Mouse (Mus musculus) stomach, embryonic 16.5 days (tissue): ENCODE data around the gene Nme7. TPM values are rescaled to one million over a fixed set of nuclear protein-coding genes. Genes with fewer than 3 reads are reported as not detected.

Experiments used
- ATAC-seq: fragments of 200-750 bp; cut with Nextera tagmentation; 2 replicates; pipeline ENCODE4 v1.8.0; 2017; ENCODE audit warnings: moderate number of reproducible peaks, moderate TSS enrichment; ENCODE audit not compliant: insufficient read depth, low FRiP score
- H3K27ac ChIP-seq: fragments of 300-500 bp; sonication (generic); 2 replicates; pipeline ENCODE4 v1.5.1; 2014; ENCODE audit warnings: low read length
- H3K27me3 ChIP-seq: fragments of 300-500 bp; sonication (generic); 2 replicates; pipeline ENCODE4 v1.6.1; 2014; ENCODE audit warnings: low read length, control low read depth, mixed read lengths; ENCODE audit not compliant: control insufficient read depth, insufficient read depth
- H3K36me3 ChIP-seq: fragments of 300-500 bp; sonication (generic); 2 replicates; pipeline ENCODE4 v1.6.1; 2014; ENCODE audit warnings: low read length; ENCODE audit not compliant: control insufficient read depth, insufficient read depth
- H3K4me1 ChIP-seq: fragments of 300-500 bp; sonication (generic); 2 replicates; pipeline ENCODE4 v1.6.1; 2014; ENCODE audit warnings: low read length, control low read depth, mixed read lengths; ENCODE audit not compliant: control insufficient read depth, insufficient read depth
- H3K4me2 ChIP-seq: fragments of 300-500 bp; sonication (generic); 2 replicates; pipeline ENCODE4 v1.6.1; 2014; ENCODE audit warnings: low read depth, low read length, mixed read lengths
- H3K4me3 ChIP-seq: fragments of 300-500 bp; sonication (generic); replicated peaks from 2 replicates; pipeline ENCODE4 v1.5.1; 2014; ENCODE audit warnings: mild to moderate bottlenecking, low read length
- H3K9ac ChIP-seq: fragments of 300-500 bp; sonication (generic); 2 replicates; pipeline ENCODE4 v1.6.1; 2014; ENCODE audit warnings: low read length
- H3K9me3 ChIP-seq: fragments of 300-500 bp; sonication (generic); replicated peaks from 2 replicates; pipeline ENCODE4 v1.6.1; 2016; ENCODE audit warnings: low read length, control low read depth; ENCODE audit not compliant: control insufficient read depth
- WGBS: fragments of 180-500 bp; shearing (Covaris S2); extraction: QIAGEN DNeasy Blood & Tissue Kit; methylation state at CpG from one replicate; pipeline ENCODE4 v1.1.7; 2014; 5-methylcytosine and 5-hydroxymethylcytosine counted together
- polyA plus RNA-seq: library from polyadenylated mRNA; unstranded; fragments of >200 nt; fragmentation: Nextera tagmentation; extraction: Ambion mirVana; gene quantifications from 2 replicates; pipeline ENCODE4 v1.2.1, GENCODE M21; 2015

Nme7 gene
- polyA plus RNA-seq, 1 experiment from 2014 or later: 30.3 TPM

- ATAC-seq: no peak
- Histone ChIP-seq H3K27ac (no peak overlapping the region), H3K9me3 (no peaks in the 10 kb centered on the region), H3K36me3 (no peaks in the 10 kb centered on the region; the same call in 1 of the 2 replicates), H3K4me3 (no peak overlapping the region), H3K9ac (no peak overlapping the region), H3K4me2 (no peak overlapping the region), H3K27me3 (no peaks in the 10 kb centered on the region), H3K4me1 (no peaks in the 10 kb centered on the region)
- 92% methylated on average over 10 of the region's 10 CpGs for WGBS
Measured at GRCm38 (mm10) chr1:164384354-164384753, 80.4 kb downstream of the Nme7 start.

DNA sequence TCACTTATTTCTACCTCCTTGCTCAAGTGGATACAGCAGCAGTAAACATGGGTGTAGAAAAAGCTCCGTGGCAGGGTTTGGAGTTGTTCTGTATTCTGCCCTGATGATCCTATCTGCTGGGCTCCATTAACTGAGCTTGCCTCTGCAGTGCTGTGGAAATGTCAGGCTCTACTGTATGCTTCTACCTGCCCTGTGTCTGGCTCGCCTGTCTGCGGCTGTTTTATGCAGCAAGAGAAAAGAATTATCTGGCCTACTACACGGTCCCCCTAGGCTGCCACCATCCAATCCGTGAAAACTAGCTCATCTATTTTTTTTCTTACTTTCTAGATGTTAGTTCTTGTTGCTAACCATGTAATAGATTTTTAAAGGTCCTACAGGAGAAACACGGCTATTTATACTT lies 81.1 kb downstream of the Nme7 start:
- H3K4me2 ChIP-seq: no peak overlapping the region
- H3K27ac ChIP-seq: no peak overlapping the region
- no peaks in the 10 kb centered on the region for H3K4me1 ChIP-seq
- H3K4me3 ChIP-seq: no peak overlapping the region
- no peak overlapping the region for H3K9ac ChIP-seq
- H3K9me3 ChIP-seq: no peaks in the 10 kb centered on the region
- no peaks in the 10 kb centered on the region; the same call in 1 of the 2 replicates for H3K36me3 ChIP-seq
- H3K27me3 ChIP-seq: no peaks in the 10 kb centered on the region
- 86% methylated on average over 6 of the region's 6 CpGs for WGBS
- no peak for ATAC-seq

GRCm38 (mm10) chr1:164389743-164390142 lies 85.8 kb downstream of the Nme7 start:
- no peaks in the 10 kb centered on the region for H3K4me1 ChIP-seq
- no peak overlapping the region for H3K9ac ChIP-seq
- no peaks in the 10 kb centered on the region for H3K27me3 ChIP-seq
- ATAC-seq: no peak
- H3K4me2 ChIP-seq: no peak overlapping the region
- no peak overlapping the region for H3K27ac ChIP-seq
- no peak overlapping the region for H3K4me3 ChIP-seq
- no peaks in the 10 kb centered on the region; the same call in 1 of the 2 replicates for H3K36me3 ChIP-seq
- 89% methylated on average over 4 of the region's 4 CpGs for WGBS
- H3K9me3 ChIP-seq: no peaks in the 10 kb centered on the region

GRCm38 (mm10) chr1:164392176-164392575 lies 88.3 kb downstream of the Nme7 start:
- Histone ChIP-seq H3K27me3 (no peaks in the 10 kb centered on the region), H3K4me2 (no peak overlapping the region), H3K4me1 (no peaks in the 10 kb centered on the region), H3K9me3 (no peaks in the 10 kb centered on the region), H3K4me3 (no peak overlapping the region), H3K9ac (no peak overlapping the region), H3K27ac (no peak overlapping the region), H3K36me3 (no peaks in the 10 kb centered on the region; the same call in 1 of the 2 replicates)
- WGBS: 35% methylated on average over 3 of the region's 3 CpGs
- no peak for ATAC-seq

DNA sequence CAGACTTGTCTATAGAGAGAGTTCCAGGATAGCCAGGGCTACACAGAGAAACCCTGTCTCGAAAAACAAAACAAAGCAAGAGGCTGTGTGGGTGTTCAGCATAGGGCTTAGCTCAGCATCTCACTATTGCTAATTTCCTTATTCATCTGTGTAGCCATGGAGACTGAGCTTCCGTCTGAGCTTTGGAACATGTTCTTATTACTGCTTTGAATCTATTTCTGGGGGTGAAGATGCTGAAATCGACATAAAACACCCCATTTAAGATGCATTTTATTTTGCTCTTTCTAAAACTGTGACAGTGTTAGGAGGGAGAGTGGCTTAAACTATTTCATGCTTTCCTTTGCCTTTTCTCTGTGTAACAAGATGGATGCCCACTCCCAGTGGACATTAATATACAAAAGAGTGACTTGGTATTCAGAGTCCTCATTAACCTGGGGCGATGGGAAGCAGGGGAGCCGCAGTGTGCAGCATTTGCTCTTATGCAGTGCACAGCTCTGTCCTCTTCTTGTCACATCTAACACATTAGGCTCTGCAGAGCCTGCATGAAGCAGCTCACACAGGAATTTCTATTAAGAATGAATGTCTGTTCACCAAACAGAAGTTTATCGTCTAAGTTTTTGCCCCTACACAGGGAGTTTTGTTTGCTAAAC lies 91.3 kb downstream of the Nme7 start:
- no peak overlapping the region for H3K27ac ChIP-seq
- ATAC-seq: no peak
- no peak overlapping the region for H3K9ac ChIP-seq
- H3K27me3 ChIP-seq: no peaks in the 10 kb centered on the region
- H3K4me3 ChIP-seq: no peak overlapping the region
- no peaks in the 10 kb centered on the region for H3K36me3 ChIP-seq
- no peak overlapping the region for H3K4me2 ChIP-seq
- WGBS: 80% methylated on average over 6 of the region's 6 CpGs
- no peaks in the 10 kb centered on the region for H3K9me3 ChIP-seq
- no peaks in the 10 kb centered on the region for H3K4me1 ChIP-seq

DNA sequence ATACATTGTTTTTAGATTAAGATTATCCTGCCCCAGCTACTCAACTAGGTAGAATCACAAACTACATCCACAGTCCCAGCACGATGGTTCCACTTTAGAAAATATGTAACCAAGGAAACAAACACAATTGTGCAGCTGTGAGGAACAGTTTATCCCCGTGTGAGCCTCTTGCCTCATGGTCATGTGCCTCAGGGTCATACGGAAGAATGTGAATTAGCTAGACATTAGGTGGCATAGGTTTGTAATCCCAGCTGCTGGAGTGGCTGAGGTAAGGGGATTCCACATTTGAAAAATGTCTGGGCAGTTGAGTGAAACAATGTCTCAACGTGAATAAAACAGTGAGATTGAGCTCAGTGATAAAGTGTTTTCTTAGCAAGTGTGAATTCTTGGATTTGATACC lies 93.8 kb downstream of the Nme7 start:
- Histone ChIP-seq H3K9me3 (peaks cover 4% of the 10 kb centered on the region; the same call in 1 of the 2 replicates), H3K4me2 (no peak overlapping the region), H3K4me1 (no peaks in the 10 kb centered on the region), H3K36me3 (no peaks in the 10 kb centered on the region), H3K27ac (no peak overlapping the region), H3K9ac (no peak overlapping the region), H3K27me3 (no peaks in the 10 kb centered on the region), H3K4me3 (no peak overlapping the region)
- WGBS: 37% methylated on average over 4 of the region's 4 CpGs
- no peak for ATAC-seq

- Histone ChIP-seq H3K4me1 (no peaks in the 10 kb centered on the region), H3K4me2 (no peak overlapping the region), H3K9ac (no peak overlapping the region), H3K4me3 (no peak overlapping the region), H3K27ac (no peak overlapping the region), H3K9me3 (peaks cover 4% of the 10 kb centered on the region; the same call in 1 of the 2 replicates), H3K36me3 (no peaks in the 10 kb centered on the region), H3K27me3 (no peaks in the 10 kb centered on the region)
- 92% methylated on average over 3 of the region's 3 CpGs for WGBS
- no peak for ATAC-seq
Measured at GRCm38 (mm10) chr1:164399578-164399977, 95.7 kb downstream of the Nme7 start.

GRCm38 (mm10) chr1:164405385-164405802 lies 101.5 kb downstream of the Nme7 start:
- Histone ChIP-seq H3K4me1 (no peaks in the 10 kb centered on the region), H3K9me3 (peaks cover 4% of the 10 kb centered on the region; the same call in 1 of the 2 replicates), H3K4me3 (no peak overlapping the region), H3K27me3 (no peaks in the 10 kb centered on the region), H3K4me2 (no peak overlapping the region), H3K9ac (no peak overlapping the region), H3K27ac (peak overlapping the region; percentile 47), H3K36me3 (no peaks in the 10 kb centered on the region)
- ATAC-seq: peak; percentile 90
- 23% methylated on average over 5 of the region's 5 CpGs for WGBS

- no peak overlapping the region for H3K4me2 ChIP-seq
- no peak overlapping the region for H3K4me3 ChIP-seq
- no peak overlapping the region for H3K27ac ChIP-seq
- no peak overlapping the region for H3K9ac ChIP-seq
- peaks cover 4% of the 10 kb centered on the region; the same call in 1 of the 2 replicates for H3K9me3 ChIP-seq
- H3K27me3 ChIP-seq: no peaks in the 10 kb centered on the region
- WGBS: 71% methylated on average over 5 of the region's 5 CpGs
- no peaks in the 10 kb centered on the region for H3K36me3 ChIP-seq
- ATAC-seq: no peak
- H3K4me1 ChIP-seq: no peaks in the 10 kb centered on the region
Measured at GRCm38 (mm10) chr1:164406506-164406905, 102.6 kb downstream of the Nme7 start.
